Mouse (Mus musculus) megakaryocyte, embryonic 14.5 days (primary cell): ENCODE data around the gene 9530077C05Rik. TPM values are rescaled to one million over a fixed set of nuclear protein-coding genes. Genes with fewer than 3 reads are reported as not detected.
A peak's percentile ranks its signal among the peaks of the same experiment; 100 is the strongest.
"Not testable (repeated sequence)": the region's sequence is repeated elsewhere in the genome, so short reads cannot be mapped to it uniquely, and the experiment has no call there.

Experiments
- H3K27me3 ChIP-seq: replicated peaks from 2 replicates; pipeline ENCODE3; 2012; ENCODE audit warnings: inconsistent platforms
- H3K36me3 ChIP-seq: replicated peaks from 2 replicates; pipeline ENCODE3; 2012; ENCODE audit warnings: low read length, inconsistent platforms, mixed read lengths
- H3K4me1 ChIP-seq: 2 replicates; pipeline ENCODE4 v1.6.1; 2012; ENCODE audit warnings: inconsistent platforms
- H3K4me3 ChIP-seq: replicated peaks from 2 replicates; pipeline ENCODE3; 2012; ENCODE audit warnings: moderate library complexity, mild to moderate bottlenecking, inconsistent platforms
- H3K9me3 ChIP-seq: 2 replicates; pipeline ENCODE4 v1.6.1; 2012; ENCODE audit warnings: inconsistent platforms
- FLI1 ChIP-seq: IDR thresholded peaks from 2 replicates; pipeline ENCODE4 v1.6.1; 2012; ENCODE audit warnings: low read length, inconsistent platforms, mixed read lengths
- GATA1 ChIP-seq: IDR thresholded peaks from 3 replicates; pipeline ENCODE4 v1.6.1; 2012; ENCODE audit warnings: mixed read lengths, low read length, inconsistent platforms, borderline replicate concordance
- polyA plus RNA-seq: library from polyadenylated mRNA; stranded (reverse); fragments of >175 nt; gene quantifications from 2 replicates; pipeline ENCODE4 v1.2.3, GENCODE M21; 2012; ENCODE audit warnings: low replicate concordance; ENCODE audit not compliant: insufficient read depth

Gene 9530077C05Rik
- polyA plus RNA-seq, 1 experiment, result not detected

DNA sequence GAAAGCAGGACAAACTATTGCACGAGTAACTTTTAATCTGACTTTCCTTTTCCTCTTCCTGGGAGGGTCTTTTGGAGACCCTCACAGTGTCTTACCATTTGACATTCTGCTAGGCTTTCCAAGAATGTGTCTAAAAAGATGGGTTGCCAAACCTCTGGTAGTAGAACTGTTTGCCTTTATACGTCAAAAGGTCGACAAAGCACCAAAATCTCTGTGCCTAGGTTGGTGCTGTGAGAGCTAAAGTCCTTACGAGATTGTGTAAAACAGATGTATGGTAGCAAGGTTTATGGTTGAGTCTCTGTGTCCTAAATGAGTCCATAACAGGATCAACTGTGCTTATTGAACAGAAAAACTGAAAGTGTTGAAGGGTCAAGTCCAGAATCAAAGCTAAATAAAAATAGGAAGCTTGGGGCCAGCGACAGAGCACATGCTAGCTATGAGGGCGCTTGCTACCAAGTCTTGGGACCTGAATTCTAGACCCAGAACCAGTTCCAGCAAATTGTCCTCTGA lies 21.5 kb upstream of the 9530077C05Rik start:
- H3K4me3 ChIP-seq, result peak overlapping the region; percentile 99

DNA sequence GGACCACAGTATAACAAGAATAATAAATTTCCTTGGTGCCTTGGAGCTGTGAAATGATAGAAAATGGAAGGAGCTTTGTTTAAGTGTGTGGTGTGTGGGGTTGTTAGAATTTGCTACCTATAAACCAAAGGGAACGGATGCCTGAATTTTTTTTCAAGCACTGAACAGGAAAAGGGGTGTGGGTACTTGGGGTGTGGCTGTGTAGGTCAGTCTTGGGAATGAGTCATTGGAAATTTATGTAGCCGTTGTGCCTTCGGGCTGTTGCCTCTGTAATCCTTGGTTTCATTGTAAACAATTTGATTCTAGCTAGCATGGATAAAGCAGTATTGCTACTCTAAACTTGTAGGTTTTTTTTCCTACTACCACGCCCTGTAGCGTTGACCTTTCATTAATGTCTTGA lies 20.9 kb upstream of the 9530077C05Rik start:
- no peaks in the 10 kb centered on the region for H3K27me3 ChIP-seq
- H3K9me3 ChIP-seq, result peaks cover 3% of the 10 kb centered on the region; the same call in 1 of the 2 replicates
- no peak for TF ChIP-seq GATA1
- no peak for TF ChIP-seq FLI1
- no peak overlapping the region for H3K4me3 ChIP-seq
- H3K4me1 ChIP-seq, result peaks cover 42% of the 10 kb centered on the region
- no peaks in the 10 kb centered on the region for H3K36me3 ChIP-seq

More for the DNA sequence above, 21.5 kb upstream of the 9530077C05Rik start:
- TF ChIP-seq GATA1 (no peak), FLI1 (no peak)
- H3K27me3 ChIP-seq, result no peaks in the 10 kb centered on the region
- H3K36me3 ChIP-seq, result no peaks in the 10 kb centered on the region
- peaks cover 3% of the 10 kb centered on the region; the same call in 1 of the 2 replicates for H3K9me3 ChIP-seq
- H3K4me1 ChIP-seq, result peaks cover 45% of the 10 kb centered on the region

DNA sequence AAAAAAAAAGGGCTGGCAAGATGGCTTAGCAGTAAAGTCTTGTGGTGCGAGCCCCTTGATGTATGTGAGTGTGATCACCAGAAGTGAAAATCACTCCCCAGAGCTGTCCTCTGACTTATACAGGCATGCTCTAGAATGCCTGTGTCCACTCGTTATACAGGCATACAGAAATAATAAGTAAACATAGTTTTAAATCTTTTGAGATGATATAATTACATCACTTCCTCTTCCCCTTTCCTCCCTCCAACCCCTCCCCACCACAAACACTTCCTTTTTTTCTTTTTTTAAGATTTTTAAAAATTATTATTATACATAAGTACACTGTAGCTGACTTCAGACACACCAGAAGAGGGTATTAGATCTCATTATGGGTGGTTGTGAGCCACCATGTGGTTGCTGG lies 16.6 kb upstream of the 9530077C05Rik start:
- H3K4me3 ChIP-seq, result no peak overlapping the region
- H3K4me1 ChIP-seq, result peaks cover 10% of the 10 kb centered on the region
- TF ChIP-seq FLI1 (no peak), GATA1 (no peak)
- H3K9me3 ChIP-seq, result peaks cover 3% of the 10 kb centered on the region; the same call in 1 of the 2 replicates
- no peaks in the 10 kb centered on the region for H3K27me3 ChIP-seq
- no peaks in the 10 kb centered on the region for H3K36me3 ChIP-seq

DNA sequence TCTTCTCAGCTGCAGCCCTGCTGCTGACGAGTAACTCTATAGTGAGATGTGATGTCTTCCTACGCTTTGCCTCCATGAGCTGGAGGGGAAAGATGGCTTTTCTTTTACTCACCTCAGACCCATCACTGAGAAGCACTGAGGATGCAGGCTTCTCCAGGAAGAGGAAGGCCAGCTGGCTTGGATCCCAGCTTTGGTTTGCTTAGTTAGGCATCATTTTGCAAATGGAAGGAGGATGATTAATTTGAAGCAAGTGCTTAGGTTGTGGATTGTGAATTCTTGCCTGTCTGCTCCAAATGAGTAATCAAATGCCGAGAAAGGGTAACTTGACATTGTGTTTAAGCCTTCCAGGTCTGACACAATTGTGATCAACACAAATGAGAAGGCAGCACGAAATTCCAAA lies 12.3 kb upstream of the 9530077C05Rik start:
- no peak overlapping the region for H3K4me3 ChIP-seq
- no peaks in the 10 kb centered on the region; the same call in 1 of the 2 replicates for H3K4me1 ChIP-seq
- H3K27me3 ChIP-seq, result no peaks in the 10 kb centered on the region
- H3K9me3 ChIP-seq, result no peaks in the 10 kb centered on the region
- no peak for TF ChIP-seq FLI1
- TF ChIP-seq GATA1, result no peak
- H3K36me3 ChIP-seq, result no peaks in the 10 kb centered on the region

DNA sequence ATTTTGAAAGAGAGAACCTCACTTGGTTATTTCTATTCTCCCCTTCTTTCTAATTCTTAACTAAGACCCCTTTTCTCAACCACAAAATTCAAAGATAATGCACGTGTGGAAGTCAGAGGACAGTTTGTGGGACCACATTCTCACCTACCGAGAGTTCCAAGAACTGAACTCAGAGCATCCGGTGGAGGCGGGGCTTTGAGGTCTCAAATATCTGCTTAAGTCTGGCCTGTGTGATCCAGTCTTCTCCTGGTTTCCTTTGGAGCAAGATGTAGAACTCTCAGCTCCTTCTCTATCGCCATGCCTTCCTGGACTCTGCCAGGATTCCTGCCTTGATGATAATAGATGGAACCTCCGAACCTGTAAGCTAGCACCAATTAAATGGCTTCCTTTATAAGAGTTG lies 9.3 kb upstream of the 9530077C05Rik start:
- Histone ChIP-seq H3K9me3 (no peaks in the 10 kb centered on the region), H3K27me3 (no peaks in the 10 kb centered on the region), H3K36me3 (no peaks in the 10 kb centered on the region), H3K4me1 (no peaks in the 10 kb centered on the region), H3K4me3 (no peak overlapping the region)
- TF ChIP-seq FLI1, result no peak
- TF ChIP-seq GATA1, result no peak

DNA sequence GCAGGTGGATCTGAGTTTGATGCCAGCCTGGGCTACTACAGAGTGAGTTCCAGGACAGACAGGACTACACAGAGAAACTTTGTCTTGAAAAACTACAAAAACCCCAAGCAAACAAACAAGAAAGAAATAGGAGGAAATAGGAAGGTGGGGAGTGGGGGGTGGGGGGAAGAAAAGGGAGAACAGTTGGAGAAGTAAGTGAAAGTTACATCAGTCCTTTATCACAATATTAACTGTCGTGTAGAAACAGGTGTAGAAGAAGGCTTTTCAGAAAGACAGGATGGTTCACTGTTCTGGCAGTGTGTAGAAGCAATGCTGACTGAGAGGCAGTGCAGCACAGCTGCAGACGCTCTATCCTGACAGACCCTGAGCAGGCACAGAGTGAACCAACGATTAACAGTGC lies 8.3 kb upstream of the 9530077C05Rik start:
- Histone ChIP-seq H3K36me3 (no peaks in the 10 kb centered on the region), H3K4me1 (no peaks in the 10 kb centered on the region), H3K27me3 (no peaks in the 10 kb centered on the region), H3K4me3 (no peak overlapping the region), H3K9me3 (no peaks in the 10 kb centered on the region)
- no peak for TF ChIP-seq GATA1
- TF ChIP-seq FLI1, result no peak

DNA sequence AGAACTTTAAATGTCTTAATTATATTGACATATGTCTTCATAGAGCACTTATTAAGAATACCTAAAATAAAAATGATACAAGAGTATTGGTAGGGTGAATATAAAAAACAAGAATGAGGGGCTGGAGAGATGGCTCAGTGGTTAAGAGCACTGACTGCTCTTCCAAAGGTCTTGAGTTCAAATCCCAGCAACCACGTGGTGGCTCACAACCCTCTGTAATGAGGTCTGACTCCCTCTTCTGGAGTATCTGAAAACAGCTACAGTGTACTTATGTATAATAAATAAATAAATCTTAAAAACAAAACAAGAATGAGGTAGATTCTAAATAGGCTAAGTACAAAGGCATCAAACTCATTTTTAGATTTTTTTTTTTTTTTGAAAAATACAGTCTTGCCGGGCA lies 7.8 kb upstream of the 9530077C05Rik start:
- H3K27me3 ChIP-seq, H3K4me1 ChIP-seq, H3K36me3 ChIP-seq, H3K9me3 ChIP-seq, H3K4me3 ChIP-seq: not testable (repeated sequence)

DNA sequence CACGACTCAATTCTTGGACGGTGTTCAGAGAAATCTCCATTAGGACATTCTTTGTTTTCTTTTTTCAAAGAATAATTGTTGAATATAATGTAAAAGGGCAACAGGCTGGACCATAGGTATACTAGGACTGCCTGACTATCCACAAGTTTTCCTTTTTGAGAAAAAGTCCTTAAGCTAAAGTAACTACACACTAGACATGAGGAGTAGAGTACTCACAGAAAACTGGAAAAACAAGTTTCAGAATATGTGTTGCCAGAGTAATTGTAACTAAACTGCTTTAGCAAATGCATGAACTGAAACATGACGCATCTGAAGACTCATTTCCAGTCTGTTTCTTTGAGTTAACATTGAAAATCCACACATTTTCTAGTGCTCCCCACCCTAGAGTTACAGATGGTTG lies 5.9 kb upstream of the 9530077C05Rik start:
- TF ChIP-seq FLI1 (no peak), GATA1 (no peak)
- Histone ChIP-seq H3K36me3 (no peaks in the 10 kb centered on the region), H3K4me3 (no peak overlapping the region)

DNA sequence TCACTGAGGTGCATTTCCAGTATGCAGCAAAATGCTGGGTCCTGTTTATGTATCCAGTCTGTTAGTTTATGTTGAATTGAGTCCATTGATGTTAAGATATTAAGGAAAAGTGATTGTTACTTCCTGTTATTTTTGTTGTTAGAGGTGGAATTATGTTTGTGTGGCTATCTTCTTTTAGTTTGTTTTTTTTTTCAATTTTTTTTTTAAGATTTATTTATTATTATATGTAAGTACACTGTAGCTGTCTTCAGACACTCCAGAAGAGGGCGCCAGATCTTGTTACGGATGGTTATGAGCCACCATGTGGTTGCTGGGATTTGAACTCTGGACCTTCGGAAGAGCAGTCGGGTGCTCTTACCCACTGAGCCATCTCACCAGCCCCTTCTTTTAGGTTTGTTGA lies 3.7 kb upstream of the 9530077C05Rik start:
- not testable (repeated sequence) for H3K27me3 ChIP-seq, H3K9me3 ChIP-seq, H3K36me3 ChIP-seq, H3K4me3 ChIP-seq
- H3K4me1 ChIP-seq, result peaks cover 19% of the 10 kb centered on the region

More for the DNA sequence above, 5.9 kb upstream of the 9530077C05Rik start:
- Histone ChIP-seq H3K9me3 (no peaks in the 10 kb centered on the region), H3K27me3 (no peaks in the 10 kb centered on the region), H3K4me1 (peaks cover 7% of the 10 kb centered on the region)

DNA sequence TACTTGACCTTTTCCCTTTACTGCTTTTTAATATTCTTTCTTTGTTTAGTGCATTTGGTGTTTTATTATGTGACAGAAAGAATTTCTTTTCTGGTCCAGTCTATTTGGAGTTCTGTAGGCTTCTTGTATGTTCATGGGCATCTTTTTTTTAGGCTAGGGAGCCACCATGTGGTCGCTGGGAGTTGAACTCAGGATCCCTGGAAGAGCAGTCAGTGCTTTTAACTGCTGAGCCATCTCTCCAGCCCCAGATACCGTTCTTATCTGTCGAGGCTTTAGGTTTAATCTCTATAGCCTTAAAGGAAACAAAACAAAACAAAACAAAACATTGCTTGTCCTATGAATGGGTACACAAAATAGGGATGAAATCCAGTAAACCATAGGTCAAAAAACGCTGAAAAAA lies 3.0 kb upstream of the 9530077C05Rik start:
- not testable (repeated sequence) for H3K9me3 ChIP-seq, H3K27me3 ChIP-seq, H3K36me3 ChIP-seq, H3K4me3 ChIP-seq
- H3K4me1 ChIP-seq, result peaks cover 19% of the 10 kb centered on the region

DNA sequence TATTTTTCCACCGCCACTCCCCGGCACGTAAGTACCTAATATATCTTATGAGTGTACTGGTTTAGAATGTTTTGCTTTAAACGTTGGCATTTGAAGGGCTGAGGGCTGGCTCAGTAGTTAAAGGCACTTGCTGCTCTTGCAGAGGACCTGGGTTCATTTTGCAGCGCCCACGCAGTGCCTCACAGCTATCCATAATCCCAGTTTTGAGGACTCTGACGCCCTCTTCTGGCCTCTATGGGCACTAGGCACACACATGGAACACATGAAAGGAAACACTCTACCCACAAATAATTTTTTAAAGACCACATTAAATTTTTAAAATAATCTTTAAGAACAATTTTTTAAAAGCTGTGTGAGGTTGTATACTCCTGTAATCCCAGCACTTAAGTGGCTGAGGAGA lies 1.8 kb upstream of the 9530077C05Rik start:
- peaks cover 2% of the 10 kb centered on the region for H3K27me3 ChIP-seq
- TF ChIP-seq GATA1 (no peak), FLI1 (no peak)
- H3K36me3 ChIP-seq, result no peaks in the 10 kb centered on the region

More for the DNA sequence above, 1.8 kb upstream of the 9530077C05Rik start:
- Histone ChIP-seq H3K9me3 (no peaks in the 10 kb centered on the region), H3K4me3 (no peak overlapping the region), H3K4me1 (peaks cover 28% of the 10 kb centered on the region)
